Mouse (Mus musculus) ES-E14 (cell line): Measurements from ENCODE around the gene Mrps5. TPM values are rescaled to one million over a fixed set of nuclear protein-coding genes. Genes with fewer than 3 reads are reported as not detected.

Source experiments
- DNase-seq: peaks from one replicate; pipeline ENCODE4 v3.0.0-alpha.2; 2013; ENCODE audit warnings: low read depth, low spot score
- H3K27ac ChIP-seq: 2 replicates; pipeline ENCODE4 v1.5.1; 2012; ENCODE audit warnings: low read depth, mild to moderate bottlenecking, low read length, moderate library complexity, mixed read lengths; ENCODE audit not compliant: poor library complexity, insufficient read depth, severe bottlenecking
- H3K36me3 ChIP-seq: 2 replicates; pipeline ENCODE4 v1.6.1; 2012; ENCODE audit warnings: mild to moderate bottlenecking, low read length, moderate library complexity, mixed read lengths; ENCODE audit not compliant: control insufficient read depth, poor library complexity, insufficient read depth, severe bottlenecking
- H3K4me1 ChIP-seq, 2 experiments: fragments of 150-350 bp in 1 of 2; sonication (generic) in 1 of 2; 2 replicates each; pipeline ENCODE4 v1.6.1; 2012; ENCODE audit warnings: low read length in 2 of 2, mild to moderate bottlenecking in 1 of 2, mixed read lengths in 1 of 2; ENCODE audit not compliant: control insufficient read depth in 2 of 2, insufficient read depth in 2 of 2, poor library complexity in 1 of 2
- H3K4me3 ChIP-seq, 2 experiments: fragments of 150-350 bp in 1 of 2; sonication (generic) in 1 of 2; 2 replicates each; pipeline ENCODE4 v1.5.1; 2012; ENCODE audit warnings: low read length in 2 of 2, low read depth in 1 of 2, mild to moderate bottlenecking in 1 of 2, mixed read lengths in 1 of 2; ENCODE audit not compliant: insufficient read depth in 1 of 2, poor library complexity in 1 of 2, severe bottlenecking in 1 of 2
- H3K9ac ChIP-seq: 2 replicates; pipeline ENCODE4 v1.6.1; 2012; ENCODE audit warnings: low read depth, mild to moderate bottlenecking, low read length, mixed read lengths; ENCODE audit not compliant: poor library complexity, insufficient read depth, severe bottlenecking
- H3K9me3 ChIP-seq: fragments of 150-350 bp; sonication (generic); 2 replicates; pipeline ENCODE4 v1.6.1; 2012; ENCODE audit warnings: low read depth, mild to moderate bottlenecking, low read length; ENCODE audit not compliant: control insufficient read depth, insufficient read depth
- CHD2 ChIP-seq: IDR thresholded peaks from 2 replicates; pipeline ENCODE4 v1.6.1; 2014; ENCODE audit warnings: mild to moderate bottlenecking, low read depth, low read length, inconsistent platforms
- HCFC1 ChIP-seq: IDR thresholded peaks from 2 replicates; pipeline ENCODE4 v1.6.1; 2012; ENCODE audit warnings: low read length, inconsistent platforms, borderline replicate concordance; ENCODE audit not compliant: insufficient read depth
- MAFK ChIP-seq: IDR thresholded peaks from 2 replicates; pipeline ENCODE4 v1.6.1; 2014; ENCODE audit warnings: mild to moderate bottlenecking, low read depth, low read length, inconsistent platforms; ENCODE audit not compliant: insufficient read depth
- ZC3H11A ChIP-seq: IDR thresholded peaks from 2 replicates; pipeline ENCODE4 v1.6.1; 2012; ENCODE audit warnings: low read depth, mild to moderate bottlenecking, inconsistent platforms, low read length, borderline replicate concordance
- ZNF384 ChIP-seq: IDR thresholded peaks from 2 replicates; pipeline ENCODE4 v1.6.1; 2012; ENCODE audit warnings: low read depth, low read length, inconsistent platforms
- in situ Hi-C, 2 experiments: fragments of 600-800 bp; cut with MboI; formaldehyde crosslinking; loops; one replicate each; pipeline ENCODE4 v1.15.1; 2025; ENCODE audit warnings: low sequenced_read_pairs in 2 of 2, inconsistent platforms in 1 of 2; ENCODE audit not compliant: unreplicated experiment in 2 of 2
- total RNA-seq: library from RNA; depleted of rRNA; stranded (reverse); fragments of 300-350 nt; gene quantifications from 2 replicates; pipeline ENCODE4 v1.2.3, GENCODE M21; 2012

Gene Mrps5
- total RNA-seq, 1 experiment, result 187 TPM

DNA sequence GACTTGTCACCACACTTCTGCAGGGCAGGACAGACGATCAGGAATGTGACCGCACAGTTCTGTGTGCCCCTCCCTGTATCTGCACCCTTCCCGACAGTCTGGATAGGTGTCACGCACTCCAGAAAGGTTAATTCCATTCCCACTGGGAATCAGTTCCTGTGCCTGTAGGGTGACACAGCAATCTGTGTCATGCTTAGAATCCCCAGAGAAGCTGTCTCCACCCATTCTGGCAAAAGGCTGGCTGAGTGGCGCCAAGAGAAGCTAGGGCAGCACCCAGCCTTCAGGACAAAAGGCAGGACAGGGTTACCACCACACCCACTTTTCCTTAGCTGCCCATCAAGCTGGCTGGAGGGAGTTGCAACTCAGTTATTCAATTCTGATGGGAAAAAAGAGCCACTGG lies 62.9 kb downstream of the Mrps5 start:
- TF ChIP-seq ZNF384 (no peak), CHD2 (no peak), ZC3H11A (no peak), MAFK (no peak)
- Histone ChIP-seq H3K27ac (no peak overlapping the region), H3K9ac (no peak overlapping the region), H3K9me3 (no peaks in the 10 kb centered on the region), H3K36me3 (no peaks in the 10 kb centered on the region), H3K4me3 (no peak overlapping the region), H3K4me1 (no peaks in the 10 kb centered on the region)
- in situ Hi-C loops, result no loop called here
- DNase-seq, result no peak

DNA sequence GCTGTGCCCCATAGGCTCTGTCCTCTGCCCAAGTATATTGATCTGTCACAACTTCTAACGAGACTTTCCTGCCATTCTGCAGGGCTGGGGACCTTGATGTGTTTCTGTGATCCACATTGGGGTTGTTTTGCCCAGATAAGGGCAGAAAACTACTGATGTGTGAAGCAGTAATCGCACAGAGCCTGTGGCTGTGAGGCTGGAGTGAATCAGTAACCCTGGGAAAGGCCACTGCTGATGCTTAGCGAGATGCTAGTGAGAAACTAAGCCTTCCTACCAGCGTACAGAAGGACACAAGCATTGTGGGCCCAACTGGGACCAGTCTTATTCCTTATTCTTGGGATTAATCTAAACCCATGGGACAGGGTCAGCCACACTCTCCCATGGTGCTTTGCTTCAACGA lies 64.6 kb downstream of the Mrps5 start:
- no peak for DNase-seq
- in situ Hi-C loops, result no loop called here
- no peaks in the 10 kb centered on the region; a peak in 1 of 4 replicates for H3K4me1 ChIP-seq
- H3K9ac ChIP-seq, result no peak overlapping the region
- H3K4me3 ChIP-seq, result no peak overlapping the region
- H3K9me3 ChIP-seq, result no peaks in the 10 kb centered on the region
- H3K27ac ChIP-seq, result no peak overlapping the region
- H3K36me3 ChIP-seq, result no peaks in the 10 kb centered on the region
- TF ChIP-seq MAFK (no peak), ZC3H11A (no peak), ZNF384 (no peak), CHD2 (no peak), HCFC1 (no peak)

DNA sequence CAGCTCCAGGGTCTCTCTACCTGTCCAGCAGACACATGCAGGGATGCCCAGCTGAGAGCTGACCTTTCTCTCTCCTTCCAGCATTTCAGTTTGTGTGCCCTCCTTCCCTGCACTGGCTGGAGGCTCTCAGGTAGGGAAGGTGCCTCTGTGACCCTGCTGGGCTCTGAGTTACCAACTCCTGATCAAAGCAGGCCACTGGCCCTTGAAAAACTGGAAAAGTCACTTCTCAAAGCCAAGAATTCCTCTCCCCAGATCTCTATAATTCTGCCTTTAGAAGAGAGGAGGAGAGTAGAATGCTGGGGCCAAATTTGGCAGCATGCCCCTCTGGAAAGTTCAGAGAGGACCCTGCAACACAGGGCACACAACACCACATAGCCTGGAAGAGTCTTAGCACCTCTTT lies 65.3 kb downstream of the Mrps5 start:
- no peak for TF ChIP-seq CHD2
- no peak for TF ChIP-seq ZNF384
- no peak for TF ChIP-seq HCFC1
- no peak for TF ChIP-seq ZC3H11A
- TF ChIP-seq MAFK, result no peak
- Histone ChIP-seq H3K4me1 (no peaks in the 10 kb centered on the region; a peak in 1 of 4 replicates), H3K9me3 (no peaks in the 10 kb centered on the region), H3K4me3 (no peak overlapping the region), H3K9ac (no peak overlapping the region), H3K27ac (no peak overlapping the region), H3K36me3 (no peaks in the 10 kb centered on the region)
- in situ Hi-C loops, result no loop called here
- DNase-seq, result no peak

DNA sequence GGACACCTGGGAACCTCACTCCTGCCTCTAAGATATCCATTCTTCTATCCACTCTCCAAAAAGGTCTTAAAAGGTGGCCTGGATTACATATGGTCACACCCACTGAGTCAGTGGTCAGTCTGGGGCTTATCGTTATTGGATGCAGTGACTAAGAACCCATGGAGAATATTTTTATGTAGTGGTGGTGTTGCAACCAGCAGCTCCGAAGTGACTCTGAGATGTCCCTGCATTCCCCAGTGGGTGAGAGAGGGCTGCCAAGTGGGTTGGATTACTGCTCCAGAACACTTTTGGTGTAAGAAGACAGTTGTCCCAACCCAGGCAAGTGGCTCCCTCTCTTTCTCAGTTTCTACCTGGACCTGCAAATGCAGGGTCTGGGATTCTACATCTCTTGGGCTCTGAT lies 65.8 kb downstream of the Mrps5 start:
- Histone ChIP-seq H3K36me3 (no peaks in the 10 kb centered on the region), H3K9me3 (no peaks in the 10 kb centered on the region), H3K9ac (no peak overlapping the region), H3K27ac (no peak overlapping the region), H3K4me1 (no peaks in the 10 kb centered on the region; a peak in 1 of 4 replicates), H3K4me3 (no peak overlapping the region)
- no peak for DNase-seq
- TF ChIP-seq CHD2 (no peak), HCFC1 (no peak), MAFK (no peak), ZC3H11A (no peak), ZNF384 (no peak)
- in situ Hi-C loops, result no loop called here

DNA sequence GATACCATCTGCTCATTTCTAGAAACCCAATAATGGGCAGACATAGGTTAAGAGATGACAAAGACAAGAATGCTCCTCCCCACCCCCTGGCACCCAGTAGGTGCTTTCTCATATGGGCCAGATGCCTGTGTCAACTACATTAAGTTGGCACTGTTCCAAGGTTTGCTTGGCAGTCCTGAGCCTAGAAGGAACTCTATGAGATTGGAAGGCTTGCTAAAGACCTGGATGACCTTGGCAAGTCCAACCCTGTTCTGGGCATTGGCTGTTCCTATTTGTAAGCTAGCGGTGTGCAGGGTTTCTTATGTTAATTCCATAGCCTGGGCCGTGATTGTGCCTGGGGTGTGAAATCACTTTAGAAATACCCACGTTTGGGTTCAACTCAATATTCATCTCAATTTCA lies 67.8 kb downstream of the Mrps5 start:
- no peak for DNase-seq
- in situ Hi-C loops, result no loop called here
- no peak overlapping the region for H3K9ac ChIP-seq

More for the DNA sequence above, 67.8 kb downstream of the Mrps5 start:
- no peaks in the 10 kb centered on the region for H3K36me3 ChIP-seq
- H3K4me3 ChIP-seq, result no peak overlapping the region
- TF ChIP-seq HCFC1 (no peak), ZC3H11A (no peak), CHD2 (no peak), ZNF384 (no peak), MAFK (no peak)
- H3K27ac ChIP-seq, result no peak overlapping the region
- no peaks in the 10 kb centered on the region; a peak in 1 of 4 replicates for H3K4me1 ChIP-seq
- no peaks in the 10 kb centered on the region for H3K9me3 ChIP-seq
